Mouse (Mus musculus): ENCODE measurements at regions not wholly inside any gene's neighbourhood (a gene's known extent, or its start where the extent isn't known, plus 50 kb on each side); places are given as distances from the start of the nearest gene placed in this dataset.

- TF ChIP-seq MAX (IDR thresholded peaks at IDR 0.05), result no peak
- TF ChIP-seq USF1 (IDR thresholded peaks at IDR 0.05; ENCODE audit: low read depth), result no peak
- no peak for TF ChIP-seq MYOD1 (IDR thresholded peaks at IDR 0.05; ENCODE audit: control insufficient read depth, insufficient read length, low read depth)
- TF ChIP-seq CEBPB (IDR thresholded peaks at IDR 0.05; ENCODE audit: low read depth), result no peak
- TF ChIP-seq CTCF (IDR thresholded peaks at IDR 0.05; ENCODE audit: control insufficient read depth, insufficient read depth, insufficient read length), result no peak
- TF ChIP-seq FOSL1 (IDR thresholded peaks at IDR 0.05; ENCODE audit: insufficient read depth, low read length, poor library complexity, severe bottlenecking), result no peak
- TF ChIP-seq MYOG (IDR thresholded peaks at IDR 0.05; ENCODE audit: control insufficient read depth, extremely low read depth, insufficient read length), result no peak
- Histone ChIP-seq H3K27me3 (ENCODE audit: control insufficient read depth, insufficient read depth, insufficient read length) (no peaks in the 10 kb centered on the region), H3ac (ENCODE audit: control insufficient read depth, insufficient read length, low read depth) (no peak overlapping the region), H3K36me3 (ENCODE audit: control insufficient read depth, insufficient read depth) (no peaks in the 10 kb centered on the region), H3K79me2 (ENCODE audit: control insufficient read depth, insufficient read depth) (no peaks in the 10 kb centered on the region), H3K4me3 (ENCODE audit: insufficient read depth, poor library complexity, severe bottlenecking) (no peak overlapping the region), H3K79me3 (ENCODE audit: low read depth) (no peaks in the 10 kb centered on the region)
Observed at GRCm38 (mm10) chr7:136405391-136405790, 489.0 kb upstream of the Mgmt start.

GRCm38 (mm10) chr7:136406258-136407100 is 487.9 kb upstream of the Mgmt start:
- no peaks in the 10 kb centered on the region for H3K27me3 ChIP-seq (ENCODE audit: control insufficient read depth, insufficient read depth, insufficient read length)
- H3K4me3 ChIP-seq (ENCODE audit: insufficient read depth, poor library complexity, severe bottlenecking), result no peak overlapping the region
- H3K36me3 ChIP-seq (ENCODE audit: control insufficient read depth, insufficient read depth), result no peaks in the 10 kb centered on the region
- no peaks in the 10 kb centered on the region for H3K79me2 ChIP-seq (ENCODE audit: control insufficient read depth, insufficient read depth)
- no peaks in the 10 kb centered on the region for H3K79me3 ChIP-seq (ENCODE audit: low read depth)
- H3ac ChIP-seq (ENCODE audit: control insufficient read depth, insufficient read length, low read depth), result no peak overlapping the region
- TF ChIP-seq CEBPB (IDR thresholded peaks at IDR 0.05; ENCODE audit: low read depth) (no peak), USF1 (IDR thresholded peaks at IDR 0.05; ENCODE audit: low read depth) (no peak), MAX (IDR thresholded peaks at IDR 0.05) (no peak), FOSL1 (IDR thresholded peaks at IDR 0.05; ENCODE audit: insufficient read depth, low read length, poor library complexity, severe bottlenecking) (no peak), MYOD1 (IDR thresholded peaks at IDR 0.05; ENCODE audit: control insufficient read depth, insufficient read length, low read depth) (no peak), MYOG (IDR thresholded peaks at IDR 0.05; ENCODE audit: control insufficient read depth, extremely low read depth, insufficient read length) (no peak), CTCF (IDR thresholded peaks at IDR 0.05; ENCODE audit: control insufficient read depth, insufficient read depth, insufficient read length) (no peak)

- Histone ChIP-seq H3ac (ENCODE audit: control insufficient read depth, insufficient read length, low read depth) (no peak overlapping the region), H3K79me3 (ENCODE audit: low read depth) (no peaks in the 10 kb centered on the region), H3K27me3 (ENCODE audit: control insufficient read depth, insufficient read depth, insufficient read length) (no peaks in the 10 kb centered on the region), H3K4me3 (ENCODE audit: insufficient read depth, poor library complexity, severe bottlenecking) (no peak overlapping the region), H3K36me3 (ENCODE audit: control insufficient read depth, insufficient read depth) (no peaks in the 10 kb centered on the region), H3K79me2 (ENCODE audit: control insufficient read depth, insufficient read depth) (no peaks in the 10 kb centered on the region)
- TF ChIP-seq MYOD1 (IDR thresholded peaks at IDR 0.05; ENCODE audit: control insufficient read depth, insufficient read length, low read depth) (no peak), MAX (IDR thresholded peaks at IDR 0.05) (no peak), USF1 (IDR thresholded peaks at IDR 0.05; ENCODE audit: low read depth) (no peak), FOSL1 (IDR thresholded peaks at IDR 0.05; ENCODE audit: insufficient read depth, low read length, poor library complexity, severe bottlenecking) (no peak), CTCF (IDR thresholded peaks at IDR 0.05; ENCODE audit: control insufficient read depth, insufficient read depth, insufficient read length) (no peak), CEBPB (IDR thresholded peaks at IDR 0.05; ENCODE audit: low read depth) (no peak), MYOG (IDR thresholded peaks at IDR 0.05; ENCODE audit: control insufficient read depth, extremely low read depth, insufficient read length) (no peak)
Observed at GRCm38 (mm10) chr7:136414808-136415207, 479.6 kb upstream of the Mgmt start.

DNA sequence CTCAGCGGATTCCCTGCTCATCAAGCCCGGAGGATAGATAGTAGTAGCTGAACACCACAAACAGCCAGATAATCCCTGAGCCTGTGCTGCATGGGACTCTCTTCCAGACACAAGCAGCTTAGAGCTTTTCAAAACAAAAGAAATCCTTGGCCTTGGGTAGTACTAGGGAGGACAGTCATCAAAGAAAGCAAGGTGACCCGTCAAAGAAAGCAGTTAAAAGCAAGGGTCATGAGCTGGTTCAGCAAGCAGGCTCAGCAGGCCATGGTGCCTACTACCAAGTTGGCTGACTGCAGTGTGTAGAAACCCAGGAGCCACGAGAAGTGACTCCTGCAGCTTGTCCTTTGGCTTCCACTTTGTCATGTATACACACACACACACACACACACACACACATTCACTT is 477.1 kb upstream of the Mgmt start:
- no peak overlapping the region for H3ac ChIP-seq (ENCODE audit: control insufficient read depth, insufficient read length, low read depth)
- H3K27me3 ChIP-seq (ENCODE audit: control insufficient read depth, insufficient read depth, insufficient read length), result no peaks in the 10 kb centered on the region
- no peak overlapping the region for H3K4me3 ChIP-seq (ENCODE audit: insufficient read depth, poor library complexity, severe bottlenecking)
- no peaks in the 10 kb centered on the region for H3K79me2 ChIP-seq (ENCODE audit: control insufficient read depth, insufficient read depth)
- TF ChIP-seq CTCF (IDR thresholded peaks at IDR 0.05; ENCODE audit: control insufficient read depth, insufficient read depth, insufficient read length) (no peak), MAX (IDR thresholded peaks at IDR 0.05) (no peak), MYOD1 (IDR thresholded peaks at IDR 0.05; ENCODE audit: control insufficient read depth, insufficient read length, low read depth) (no peak), FOSL1 (IDR thresholded peaks at IDR 0.05; ENCODE audit: insufficient read depth, low read length, poor library complexity, severe bottlenecking) (no peak), MYOG (IDR thresholded peaks at IDR 0.05; ENCODE audit: control insufficient read depth, extremely low read depth, insufficient read length) (no peak), USF1 (IDR thresholded peaks at IDR 0.05; ENCODE audit: low read depth) (no peak), CEBPB (IDR thresholded peaks at IDR 0.05; ENCODE audit: low read depth) (no peak)
- no peaks in the 10 kb centered on the region for H3K79me3 ChIP-seq (ENCODE audit: low read depth)
- no peaks in the 10 kb centered on the region for H3K36me3 ChIP-seq (ENCODE audit: control insufficient read depth, insufficient read depth)

- no peaks in the 10 kb centered on the region for H3K27me3 ChIP-seq (ENCODE audit: control insufficient read depth, insufficient read depth, insufficient read length)
- H3ac ChIP-seq (ENCODE audit: control insufficient read depth, insufficient read length, low read depth), result no peak overlapping the region
- no peak for TF ChIP-seq CTCF (IDR thresholded peaks at IDR 0.05; ENCODE audit: control insufficient read depth, insufficient read depth, insufficient read length)
- no peak for TF ChIP-seq MAX (IDR thresholded peaks at IDR 0.05)
- no peak for TF ChIP-seq CEBPB (IDR thresholded peaks at IDR 0.05; ENCODE audit: low read depth)
- no peak for TF ChIP-seq MYOD1 (IDR thresholded peaks at IDR 0.05; ENCODE audit: control insufficient read depth, insufficient read length, low read depth)
- no peak for TF ChIP-seq MYOG (IDR thresholded peaks at IDR 0.05; ENCODE audit: control insufficient read depth, extremely low read depth, insufficient read length)
- TF ChIP-seq USF1 (IDR thresholded peaks at IDR 0.05; ENCODE audit: low read depth), result no peak
- TF ChIP-seq FOSL1 (IDR thresholded peaks at IDR 0.05; ENCODE audit: insufficient read depth, low read length, poor library complexity, severe bottlenecking), result no peak
- H3K36me3 ChIP-seq (ENCODE audit: control insufficient read depth, insufficient read depth), result no peaks in the 10 kb centered on the region
- H3K79me3 ChIP-seq (ENCODE audit: low read depth), result no peaks in the 10 kb centered on the region
- H3K4me3 ChIP-seq (ENCODE audit: insufficient read depth, poor library complexity, severe bottlenecking), result no peak overlapping the region
- no peaks in the 10 kb centered on the region for H3K79me2 ChIP-seq (ENCODE audit: control insufficient read depth, insufficient read depth)
Observed at GRCm38 (mm10) chr7:136423846-136424531, 470.4 kb upstream of the Mgmt start.
